Mouse (Mus musculus) heart, embryonic 14.5 days (tissue): ENCODE results near the gene Cfap74. TPM values are rescaled to one million over a fixed set of nuclear protein-coding genes. Genes with fewer than 3 reads are reported as not detected.

Experiments
- ATAC-seq: fragments of 200-750 bp; cut with Nextera tagmentation; 2 replicates; pipeline ENCODE4 v1.8.0; 2017; ENCODE audit warnings: low read depth, moderate TSS enrichment; ENCODE audit not compliant: insufficient number of reproducible peaks, insufficient read depth, low FRiP score
- H3K27ac ChIP-seq, 2 experiments: fragments of 200-500 bp in 1 of 2; fragments of 300-500 bp in 1 of 2; sonication (generic) in 1 of 2; replicated peaks in 1 of 2; 2 replicates each; pipeline ENCODE4 v1.5.1; 2012 to 2014; ENCODE audit warnings: low read depth in 2 of 2, low read length in 2 of 2, control low read depth in 1 of 2, mild to moderate bottlenecking in 1 of 2, mixed read lengths in 1 of 2; ENCODE audit not compliant: control insufficient read depth in 1 of 2, insufficient read depth in 1 of 2
- H3K27me3 ChIP-seq: fragments of 300-500 bp; sonication (generic); 2 replicates; pipeline ENCODE4 v1.6.1; 2014; ENCODE audit warnings: mild to moderate bottlenecking, low read length, control low read depth; ENCODE audit not compliant: control insufficient read depth, insufficient read depth
- H3K36me3 ChIP-seq: fragments of 300-500 bp; sonication (generic); 2 replicates; pipeline ENCODE4 v1.6.1; 2014; ENCODE audit warnings: mild to moderate bottlenecking, control low read depth, low read length, mixed read lengths; ENCODE audit not compliant: control insufficient read depth, insufficient read depth
- H3K4me1 ChIP-seq, 2 experiments: fragments of 200-500 bp in 1 of 2; fragments of 300-500 bp in 1 of 2; sonication (generic) in 1 of 2; 2 replicates each; pipeline ENCODE4 v1.6.1; 2012 to 2014; ENCODE audit warnings: low read length in 2 of 2, control low read depth in 1 of 2, mixed read lengths in 1 of 2; ENCODE audit not compliant: control insufficient read depth in 2 of 2, insufficient read depth in 2 of 2
- H3K4me2 ChIP-seq: fragments of 300-500 bp; sonication (generic); 2 replicates; pipeline ENCODE4 v1.6.1; 2014; ENCODE audit warnings: mild to moderate bottlenecking, low read length
- H3K4me3 ChIP-seq, 2 experiments: fragments of 200-500 bp in 1 of 2; fragments of 300-500 bp in 1 of 2; sonication (generic) in 1 of 2; 2 replicates each; pipeline ENCODE4 v1.5.1; 2012 to 2014; ENCODE audit warnings: low read length in 2 of 2, mild to moderate bottlenecking in 2 of 2, control low read depth in 1 of 2, low read depth in 1 of 2, moderate library complexity in 1 of 2; ENCODE audit not compliant: control insufficient read depth in 1 of 2, insufficient read depth in 1 of 2
- H3K9ac ChIP-seq: fragments of 300-500 bp; sonication (generic); 2 replicates; pipeline ENCODE4 v1.6.1; 2014; ENCODE audit warnings: mild to moderate bottlenecking, low read length
- H3K9me3 ChIP-seq: fragments of 300-500 bp; sonication (generic); 2 replicates; pipeline ENCODE4 v1.6.1; 2016; ENCODE audit warnings: low read length, control low read depth; ENCODE audit not compliant: control insufficient read depth
- WGBS: fragments of 180-500 bp; shearing (Covaris S2); extraction: QIAGEN DNeasy Blood & Tissue Kit; methylation state at CpG from one replicate; pipeline ENCODE4 v1.1.7; 2014; 5-methylcytosine and 5-hydroxymethylcytosine counted together
- polyA plus RNA-seq: library from polyadenylated mRNA; unstranded; fragments of >200 nt; fragmentation: Nextera tagmentation; extraction: Ambion mirVana; gene quantifications from 2 replicates; pipeline ENCODE4 v1.2.1, GENCODE M21; 2014

The Cfap74 gene
- polyA plus RNA-seq, 1 experiment from 2014 or later = 0.63 TPM

- Histone ChIP-seq H3K36me3 (peaks cover 3% of the 10 kb centered on the region; the same call in 1 of the 2 replicates), H3K4me3 (no peak overlapping the region), H3K9me3 (no peaks in the 10 kb centered on the region), H3K9ac (no peak overlapping the region), H3K4me1 (peaks cover 2 to 42% of the 10 kb centered on the region in 2 experiments; a peak in 3 of 4 replicates), H3K4me2 (no peak overlapping the region), H3K27me3 (no peaks in the 10 kb centered on the region), H3K27ac (no peak overlapping the region)
- ATAC-seq = no peak
- 80% methylated on average over 5 of the region's 5 CpGs for WGBS
Observed at GRCm38 (mm10) chr4:155505671-155506295, 96.8 kb downstream of the Cfap74 start.

- Histone ChIP-seq H3K4me1 (peaks cover 0 to 35% of the 10 kb centered on the region in 2 experiments; a peak in 2 of 4 replicates), H3K4me3 (no peak overlapping the region), H3K27ac (no peak overlapping the region), H3K9ac (no peak overlapping the region), H3K27me3 (no peaks in the 10 kb centered on the region), H3K4me2 (no peak overlapping the region), H3K9me3 (no peaks in the 10 kb centered on the region), H3K36me3 (peaks cover 3% of the 10 kb centered on the region; the same call in 1 of the 2 replicates)
- WGBS = 84% methylated on average over 4 of the region's 4 CpGs
- no peak for ATAC-seq
Observed at GRCm38 (mm10) chr4:155508614-155509013, 99.6 kb downstream of the Cfap74 start.

GRCm38 (mm10) chr4:155510981-155511380 is 102.0 kb downstream of the Cfap74 start:
- Histone ChIP-seq H3K27ac (no peak overlapping the region), H3K4me3 (no peak overlapping the region), H3K4me2 (no peak overlapping the region), H3K4me1 (peaks cover 0 to 16% of the 10 kb centered on the region in 2 experiments; a peak in 1 of 4 replicates), H3K9me3 (no peaks in the 10 kb centered on the region), H3K36me3 (peaks cover 5% of the 10 kb centered on the region; the same call in 1 of the 2 replicates), H3K9ac (no peak overlapping the region), H3K27me3 (no peaks in the 10 kb centered on the region)
- 91% methylated on average over 1 of the region's 1 CpGs for WGBS
- ATAC-seq = no peak

- Histone ChIP-seq H3K4me2 (no peak overlapping the region), H3K36me3 (peaks cover 16% of the 10 kb centered on the region; the same call in 1 of the 2 replicates), H3K4me1 (0 out of 4 replicates have a peak, but pooled peaks cover 0 to 3% of the 10 kb centered on the region in 2 experiments), H3K27me3 (no peaks in the 10 kb centered on the region), H3K9me3 (no peaks in the 10 kb centered on the region), H3K27ac (no peak overlapping the region), H3K9ac (no peak overlapping the region), H3K4me3 (no peak overlapping the region)
- 86% methylated on average over 2 of the region's 2 CpGs for WGBS
- ATAC-seq = no peak
Observed at GRCm38 (mm10) chr4:155514810-155515209, 105.8 kb downstream of the Cfap74 start.

Other genes starting within 250 kb of the Cfap74 start
- gene Ski, start 186.6 kb upstream of the Cfap74 start, polyA plus RNA-seq = 16.2 TPM in 2 replicates
- 68.5 and 74.8 TPM in 2 replicates for gene Faap20, start 159.4 kb upstream of the Cfap74 start, polyA plus RNA-seq
- gene Prkcz, start 47.8 kb upstream of the Cfap74 start, polyA plus RNA-seq = 6.4 and 8.5 TPM in 2 replicates
- not detected in 2 replicates for gene Gabrd, start 11.1 kb upstream of the Cfap74 start, polyA plus RNA-seq
- not detected in 2 replicates for gene Tmem52, start 59.9 kb downstream of the Cfap74 start, polyA plus RNA-seq
- 375 and 396 TPM in 2 replicates for gene Gnb1, start 82.2 kb downstream of the Cfap74 start, polyA plus RNA-seq
- 49.9 and 51.4 TPM in 2 replicates for gene Nadk, start 153.2 kb downstream of the Cfap74 start, polyA plus RNA-seq
- gene Slc35e2, start 192.2 kb downstream of the Cfap74 start, polyA plus RNA-seq = 7.7 and 8.5 TPM in 2 replicates
- 33.5 and 36.7 TPM in 2 replicates for gene Cdk11b, start 215.7 kb downstream of the Cfap74 start, polyA plus RNA-seq
- gene Gm10563, start 236.2 kb downstream of the Cfap74 start, polyA plus RNA-seq = not detected in 2 replicates
- gene Mmp23, start 244.2 kb downstream of the Cfap74 start, polyA plus RNA-seq = 63.1 and 67.1 TPM in 2 replicates